Mouse (Mus musculus) myocyte (in vitro differentiated cells): Measurements from ENCODE around the gene Gm49320.

Experiments
- MYOG ChIP-seq, 3 experiments: IDR thresholded peaks; one replicate each; pipeline ENCODE4 v1.6.1; 2011; ENCODE audit warnings: control low read depth in 2 of 3, low read depth in 2 of 3, mild to moderate bottlenecking in 2 of 3; ENCODE audit not compliant: insufficient read length in 2 of 3, control insufficient read depth in 1 of 3, insufficient read depth in 1 of 3
- POLR2A ChIP-seq: IDR thresholded peaks from one replicate; pipeline ENCODE4 v1.6.1; 2011; ENCODE audit warnings: low read depth, mild to moderate bottlenecking, control low read depth, moderate library complexity; ENCODE audit not compliant: insufficient read length
- SRF ChIP-seq: IDR thresholded peaks from one replicate; pipeline ENCODE4 v1.6.1; 2011; ENCODE audit warnings: low read depth; ENCODE audit not compliant: control insufficient read depth, insufficient read length

DNA sequence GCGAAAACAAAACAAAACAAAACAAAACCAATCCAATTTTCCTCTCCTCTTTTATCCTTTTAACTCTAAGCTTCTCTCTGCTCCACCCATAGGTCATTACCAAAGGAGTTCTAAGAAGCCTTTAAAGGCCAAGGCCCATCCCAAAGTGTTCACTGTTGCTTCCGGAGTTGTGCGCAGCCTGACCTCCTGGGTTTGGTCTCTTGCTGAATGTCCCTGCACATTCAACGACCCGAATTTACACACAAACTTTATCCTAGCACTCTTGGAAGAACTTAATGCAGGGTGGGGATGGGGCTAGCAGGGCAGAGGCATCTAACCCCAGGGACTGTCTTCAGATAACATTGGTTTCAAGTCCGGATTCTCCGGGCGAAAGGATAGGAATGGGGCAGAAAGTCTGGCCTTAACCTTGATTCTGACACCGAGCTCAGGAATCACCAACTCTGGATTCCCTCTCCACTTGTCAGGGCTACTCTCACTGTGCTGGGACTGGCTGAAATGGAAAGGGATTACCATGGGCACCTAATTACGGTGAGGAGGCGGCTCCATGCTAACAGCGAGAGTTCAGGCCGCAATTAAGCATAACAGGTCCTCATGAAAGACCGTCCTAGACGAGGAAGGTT lies 741 bp upstream of the Gm49320 start:
- TF ChIP-seq SRF = no peak
- TF ChIP-seq MYOG (IDR thresholded peaks at IDR 0.05; ENCODE audit: control insufficient read depth in 1 of 3, insufficient read depth in 1 of 3, insufficient read length in 2 of 3, low read depth in 2 of 3) = no peak
- TF ChIP-seq POLR2A = no peak
